Mouse (Mus musculus): Measurements from ENCODE around the gene Atp13a4.

The Atp13a4 gene

GRCm38 (mm10) chr16:29544829-29545228 lies at the start of gene Atp13a4:
TSS of gene Atp13a4 (minus strand) at chr16:29544864.
- no peak for DNase-seq

DNA sequence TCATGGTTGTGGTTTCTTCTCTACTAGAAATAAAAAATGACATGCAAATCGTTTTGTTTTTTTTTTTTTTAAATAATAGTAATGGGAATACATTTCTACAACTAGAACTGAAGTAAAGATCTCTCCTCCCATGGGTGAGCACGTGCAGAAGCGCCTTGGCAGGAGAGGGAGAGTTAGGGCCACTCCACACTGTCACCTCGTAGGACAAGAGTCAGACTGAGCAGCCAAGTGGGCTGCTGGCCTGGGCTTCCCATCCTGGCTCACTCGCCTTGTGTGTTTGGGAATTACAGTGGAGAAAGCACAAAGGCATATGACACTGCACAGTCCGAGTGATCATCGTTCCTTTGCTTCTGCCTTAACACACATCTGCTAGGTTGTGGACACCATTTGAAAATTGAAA lies 47.5 kb upstream of the Atp13a4 start:
- no peak for DNase-seq

DNA sequence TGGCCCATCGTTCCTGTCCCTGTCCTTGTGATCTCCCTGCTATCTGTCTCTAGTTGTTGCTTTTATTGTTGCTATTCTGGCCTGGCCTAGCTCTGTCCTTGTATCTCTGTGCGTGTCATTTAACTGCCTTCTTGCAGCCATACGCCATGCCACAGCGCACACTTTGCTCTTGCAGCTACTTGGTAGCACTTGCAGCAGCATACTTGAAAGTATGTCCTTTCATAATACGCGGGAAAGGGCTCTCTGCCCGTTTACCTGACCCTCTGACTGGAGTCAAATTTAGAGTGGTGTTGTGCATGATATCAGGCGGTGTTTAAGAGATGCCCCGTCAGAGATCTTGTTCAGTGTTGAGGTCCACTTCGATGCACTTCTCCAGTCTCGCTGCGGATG lies 35.1 kb upstream of the Atp13a4 start:
- DNase-seq = no peak

GRCm38 (mm10) chr16:29579167-29579786 lies 34.6 kb upstream of the Atp13a4 start, which contains the start of gene Opa1:
TSS of gene Opa1 (plus strand) at chr16:29579334.
- DNase-seq = peak; percentile 98

DNA sequence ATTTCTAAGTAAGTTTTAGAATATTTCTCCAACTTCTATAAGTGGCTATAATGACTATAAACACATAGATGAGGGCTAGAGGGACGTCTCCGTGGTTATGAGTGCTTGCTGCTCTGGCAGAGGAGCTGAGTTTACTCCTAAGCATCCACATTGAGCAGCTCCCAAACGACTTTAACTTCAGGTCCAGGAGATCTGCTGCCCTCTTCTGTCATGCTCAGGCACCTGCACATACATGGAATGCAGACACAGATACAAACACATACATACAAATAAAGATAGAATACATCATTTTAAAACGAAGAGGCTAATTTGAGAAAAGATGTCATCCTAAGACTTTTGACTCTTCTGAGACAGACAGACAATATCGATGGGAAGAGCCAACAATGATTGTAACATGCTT lies 31.0 kb upstream of the Atp13a4 start:
- peak; percentile 6 for DNase-seq

DNA sequence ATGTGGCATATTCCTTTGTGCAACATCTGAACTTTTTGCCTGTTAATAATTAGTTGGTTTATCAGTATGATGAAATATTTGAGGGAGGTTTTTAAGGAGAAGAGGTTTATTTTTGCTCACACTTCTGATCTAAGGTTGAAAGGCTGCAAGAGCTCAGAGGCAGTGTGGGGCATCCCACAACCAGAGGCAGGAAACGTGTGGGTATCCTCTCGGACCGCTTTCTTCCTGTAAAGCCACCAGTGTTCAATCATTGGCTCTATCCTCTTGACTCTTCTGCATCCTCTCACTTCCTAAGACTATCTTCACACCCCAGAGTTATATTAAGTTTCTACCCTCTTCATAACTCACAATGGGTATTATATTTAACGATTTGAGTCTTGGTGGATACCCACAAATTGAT lies 29.3 kb upstream of the Atp13a4 start:
- no peak for DNase-seq

DNA sequence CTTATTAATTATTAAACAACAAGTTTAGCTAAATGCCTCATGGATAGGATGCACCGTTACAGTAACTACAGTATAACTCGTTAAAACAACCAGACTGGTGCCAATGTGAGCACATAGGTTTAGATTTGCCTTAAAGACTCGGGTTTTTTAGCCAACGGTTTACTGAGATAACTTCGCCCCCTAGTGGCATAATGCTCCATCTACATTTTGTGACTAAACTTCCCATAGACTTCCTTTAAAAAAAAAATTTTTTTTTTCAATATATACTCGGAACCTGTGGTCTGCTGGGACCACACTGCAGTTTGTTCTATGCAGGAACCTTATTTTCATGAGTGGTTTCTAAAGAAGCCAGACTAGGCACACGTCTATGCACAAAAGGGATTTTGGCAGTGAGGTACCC lies 16.2 kb upstream of the Atp13a4 start:
- DNase-seq = peak; percentile 63

DNA sequence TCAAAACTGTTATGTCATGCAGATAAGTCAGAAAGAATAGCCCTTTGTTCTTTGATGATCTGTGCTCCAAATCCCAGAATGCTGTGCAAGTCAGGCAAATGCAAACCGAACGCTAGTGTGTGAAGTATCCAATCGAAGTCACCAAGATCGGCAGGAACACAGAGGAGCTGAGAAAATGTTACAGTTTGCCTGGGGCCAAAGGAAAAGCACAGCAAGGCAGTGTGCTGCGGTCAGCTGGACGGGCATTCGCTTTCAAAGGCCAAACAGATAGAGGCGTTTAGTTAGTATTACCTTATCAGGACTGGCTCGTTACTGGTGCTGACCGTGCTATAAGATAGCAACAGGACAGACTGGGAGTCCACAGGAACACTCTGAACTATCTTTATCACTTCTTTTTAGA lies 15.8 kb upstream of the Atp13a4 start:
- DNase-seq = no peak

DNA sequence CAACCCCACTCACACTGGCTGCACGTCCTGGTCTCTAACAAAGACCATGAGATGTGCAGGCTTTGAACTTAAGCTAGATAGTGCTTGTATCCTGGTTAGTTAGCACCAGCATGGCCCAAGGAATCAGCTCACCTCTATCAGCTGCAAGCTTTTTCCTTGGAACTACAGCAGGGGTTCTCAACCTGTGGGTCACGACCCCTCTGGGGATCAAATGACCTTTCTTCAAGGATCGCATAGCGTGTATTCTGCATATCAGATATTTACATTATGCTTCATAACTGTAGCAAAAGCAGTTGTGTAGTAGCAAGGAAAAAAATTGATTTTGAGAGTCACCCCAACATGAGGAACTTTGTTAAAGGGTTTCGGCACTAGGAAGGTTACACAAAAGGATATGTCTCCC lies 15.0 kb upstream of the Atp13a4 start:
- DNase-seq = no peak

GRCm38 (mm10) chr16:29541261-29541683 lies 3.4 kb downstream of the Atp13a4 start:
- DNase-seq = no peak

- no peak for DNase-seq
Observed at GRCm38 (mm10) chr16:29539906-29540305, 4.8 kb downstream of the Atp13a4 start.

GRCm38 (mm10) chr16:29536411-29537204 lies 8.1 kb downstream of the Atp13a4 start:
- no peak for DNase-seq

DNA sequence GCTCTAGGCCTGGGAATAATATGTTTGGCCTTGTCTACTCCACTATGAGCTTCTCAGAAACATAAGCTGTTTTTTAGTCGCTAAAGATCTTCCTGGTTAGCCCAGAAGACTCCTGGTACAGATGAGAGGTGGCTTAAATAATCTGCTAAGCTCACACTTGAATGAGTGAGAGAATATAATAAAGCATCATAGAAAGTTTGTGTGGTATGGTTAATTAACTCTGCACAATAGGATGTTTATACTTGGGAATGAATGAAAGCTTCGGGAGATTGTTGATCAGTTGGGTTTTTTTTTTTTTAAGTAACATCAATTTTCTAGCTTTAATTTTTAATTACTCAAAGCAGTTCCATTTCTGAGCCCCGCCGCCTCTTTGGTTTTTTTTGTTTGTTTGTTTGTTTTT lies 8.8 kb downstream of the Atp13a4 start:
- no peak for DNase-seq

GRCm38 (mm10) chr16:29533641-29534040 lies 11.0 kb downstream of the Atp13a4 start:
- no peak for DNase-seq

GRCm38 (mm10) chr16:29527085-29527484 lies 17.6 kb downstream of the Atp13a4 start:
- DNase-seq = peak; percentile 23

DNA sequence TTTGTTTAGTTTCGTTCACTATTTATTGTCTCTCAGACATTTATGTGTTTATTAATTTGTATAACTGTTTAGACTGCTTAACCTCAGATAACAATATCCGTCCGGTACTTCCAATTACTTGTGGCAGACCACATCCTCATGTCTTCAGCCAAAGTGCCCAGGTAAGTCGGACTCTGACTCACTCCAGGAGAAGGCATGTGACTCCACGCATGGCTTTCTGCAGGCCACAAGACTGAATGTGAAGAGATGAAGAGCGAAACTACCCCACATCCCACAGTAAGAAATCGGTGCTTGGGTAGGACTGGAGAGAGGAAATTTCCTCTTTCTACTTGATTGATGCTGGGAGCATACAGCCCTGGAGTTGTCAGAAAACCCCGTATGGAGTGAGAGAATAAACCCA lies 18.1 kb downstream of the Atp13a4 start:
- no peak for DNase-seq

GRCm38 (mm10) chr16:29512495-29512894 lies 32.2 kb downstream of the Atp13a4 start:
- no peak for DNase-seq

DNA sequence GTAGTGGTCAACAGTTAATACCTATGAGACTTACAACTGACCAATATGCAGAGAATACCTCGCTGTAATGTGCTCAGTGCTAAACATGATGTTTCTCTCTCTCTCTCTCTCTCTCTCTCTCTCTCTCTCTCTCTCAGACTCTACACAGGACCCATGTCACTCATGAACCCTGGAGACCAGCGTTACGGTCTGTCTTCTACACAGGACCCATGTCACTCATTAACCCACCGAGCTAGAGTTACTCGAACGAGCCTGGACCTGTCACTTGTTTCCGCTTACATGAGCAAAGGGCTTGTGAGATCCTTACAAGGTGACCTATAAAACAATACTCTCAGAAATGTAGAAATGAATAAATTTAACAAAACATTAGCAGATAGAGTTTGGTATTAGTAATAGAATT lies 33.9 kb downstream of the Atp13a4 start:
- DNase-seq = no peak

GRCm38 (mm10) chr16:29509881-29510280 lies 34.8 kb downstream of the Atp13a4 start:
- no peak for DNase-seq

- no peak for DNase-seq
Observed at GRCm38 (mm10) chr16:29504671-29505070, 40.0 kb downstream of the Atp13a4 start.

DNA sequence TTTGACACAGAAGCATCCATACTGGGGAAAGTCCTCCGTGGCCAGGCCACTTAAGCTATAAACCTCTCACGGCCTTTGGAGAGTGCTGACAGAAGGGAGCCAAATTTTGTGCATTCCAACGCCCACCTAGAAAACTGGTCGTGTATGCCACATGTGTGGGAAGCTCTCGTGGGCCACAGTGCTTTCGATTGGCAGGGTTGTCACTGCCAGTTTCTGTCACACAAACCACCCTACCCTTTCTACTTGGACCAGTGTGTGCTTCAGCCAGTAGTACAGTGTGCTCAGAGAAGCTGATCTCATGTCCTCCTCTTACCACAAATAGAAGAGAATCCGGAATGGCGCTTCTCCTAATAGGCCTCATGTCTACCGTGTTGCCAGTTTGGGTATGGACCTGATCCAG lies 40.5 kb downstream of the Atp13a4 start:
- DNase-seq = no peak

- DNase-seq = no peak
Observed at GRCm38 (mm10) chr16:29491031-29491430, 53.6 kb downstream of the Atp13a4 start.

- DNase-seq = no peak
Observed at GRCm38 (mm10) chr16:29481439-29481838, 63.2 kb downstream of the Atp13a4 start.

DNA sequence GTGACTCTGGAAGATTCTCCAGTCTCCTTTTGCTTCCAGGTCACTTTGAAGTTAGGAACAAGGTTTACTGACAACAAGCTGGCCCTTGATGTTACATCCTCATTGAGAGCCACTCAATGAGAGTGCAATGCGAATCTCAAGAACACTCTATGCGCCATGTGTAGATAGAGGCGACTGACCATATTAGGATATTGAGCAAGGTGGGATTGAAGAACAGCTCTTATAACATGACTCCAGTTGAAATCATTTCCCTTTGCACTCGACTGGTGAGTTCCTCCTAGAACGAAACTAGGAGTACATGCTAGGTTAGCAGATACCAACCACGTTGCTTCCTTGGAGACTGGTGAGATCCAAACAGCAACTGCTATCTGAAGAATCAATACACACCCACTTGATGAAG lies 64.3 kb downstream of the Atp13a4 start:
- DNase-seq = no peak

DNA sequence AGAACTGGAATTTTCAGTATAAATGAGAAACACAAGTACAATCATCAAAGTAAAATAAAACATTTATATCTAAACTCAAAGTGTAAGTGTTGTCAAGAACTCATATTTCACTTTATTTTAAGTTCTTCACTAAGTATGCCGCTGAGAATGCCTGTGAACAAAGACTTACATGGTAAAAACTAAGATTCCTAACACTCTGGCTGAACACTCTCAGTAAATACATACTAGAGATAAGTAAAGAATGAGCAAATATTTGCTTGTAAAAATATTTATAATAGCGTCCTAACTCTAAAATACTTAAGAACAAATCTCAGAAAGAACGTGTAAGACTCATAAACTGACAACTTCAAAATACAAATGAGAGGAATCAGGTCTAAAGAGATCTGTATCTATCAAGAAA lies 80.9 kb downstream of the Atp13a4 start:
- DNase-seq = no peak
